Mouse (Mus musculus) lung, embryonic 14.5 days (tissue): Measurements from ENCODE around the gene Eif1b. TPM values are rescaled to one million over a fixed set of nuclear protein-coding genes. Genes with fewer than 3 reads are reported as not detected.

Experiments
- ATAC-seq: fragments of 200-750 bp; cut with Nextera tagmentation; 2 replicates; pipeline ENCODE4 v1.8.0; 2017; ENCODE audit warnings: mild to moderate bottlenecking, moderate TSS enrichment, moderate library complexity; ENCODE audit not compliant: insufficient read depth
- DNase-seq: peaks from one replicate; pipeline ENCODE4 v3.0.0-alpha.2; 2015
- H3K27ac ChIP-seq: fragments of 300-500 bp; sonication (generic); 2 replicates; pipeline ENCODE4 v1.5.1; 2014; ENCODE audit warnings: low read depth, mild to moderate bottlenecking, moderate library complexity
- H3K27me3 ChIP-seq: fragments of 300-500 bp; sonication (generic); 2 replicates; pipeline ENCODE4 v1.6.1; 2014; ENCODE audit warnings: low read length, control low read depth; ENCODE audit not compliant: insufficient read depth
- H3K36me3 ChIP-seq: fragments of 300-500 bp; sonication (generic); 2 replicates; pipeline ENCODE4 v1.6.1; 2014; ENCODE audit warnings: control low read depth; ENCODE audit not compliant: insufficient read depth
- H3K4me1 ChIP-seq: fragments of 300-500 bp; sonication (generic); 2 replicates; pipeline ENCODE4 v1.6.1; 2014; ENCODE audit warnings: antibody characterized with exemption, control low read depth; ENCODE audit not compliant: insufficient read depth
- H3K4me2 ChIP-seq: fragments of 300-500 bp; sonication (generic); 2 replicates; pipeline ENCODE4 v1.6.1; 2014; ENCODE audit warnings: mild to moderate bottlenecking
- H3K4me3 ChIP-seq: fragments of 300-500 bp; sonication (generic); 2 replicates; pipeline ENCODE4 v1.5.1; 2014; ENCODE audit warnings: low read depth, low read length
- H3K9ac ChIP-seq: fragments of 300-500 bp; sonication (generic); 2 replicates; pipeline ENCODE4 v1.6.1; 2014
- H3K9me3 ChIP-seq: fragments of 300-500 bp; sonication (generic); 2 replicates; pipeline ENCODE4 v1.6.1; 2016; ENCODE audit warnings: low read depth, low read length, control low read depth
- CTCF ChIP-seq: IDR thresholded peaks from 2 replicates; pipeline ENCODE4 v1.5.1; 2016; ENCODE audit warnings: antibody characterized with exemption, low read depth
- WGBS: fragments of 180-500 bp; shearing (Covaris S2); extraction: QIAGEN DNeasy Blood & Tissue Kit; methylation state at CpG from one replicate; pipeline ENCODE4 v1.1.7; 2014; 5-methylcytosine and 5-hydroxymethylcytosine counted together
- polyA plus RNA-seq: library from polyadenylated mRNA; unstranded; fragments of >200 nt; fragmentation: Nextera tagmentation; extraction: Ambion mirVana; gene quantifications from 2 replicates; pipeline ENCODE4 v1.2.1, GENCODE M21; 2014

Gene Eif1b
- 195 and 196 TPM in 2 replicates for polyA plus RNA-seq

GRCm38 (mm10) chr9:120492010-120492399, at the start of gene Eif1b:
TSS of gene Eif1b (plus strand) at chr9:120492232.
- Histone ChIP-seq H3K9me3 (no peaks in the 10 kb centered on the region), H3K4me1 (peaks cover 5% of the 10 kb centered on the region; the same call in 1 of the 2 replicates), H3K4me3 (peak within 1 kb of the TSS; percentile 100), H3K4me2 (peak within 1 kb of the TSS; percentile 77), H3K27ac (peak within 1 kb of the TSS; percentile 94), H3K27me3 (no peaks in the 10 kb centered on the region), H3K9ac (peak within 1 kb of the TSS; percentile 100), H3K36me3 (peaks cover 27% of the 10 kb centered on the region)
- peak; percentile 31 for DNase-seq
- 2% methylated on average over 19 of the region's 19 CpGs for WGBS
- peak; percentile 51 for ATAC-seq
- TF ChIP-seq CTCF = no peak

GRCm38 (mm10) chr9:120444642-120445041, 47.4 kb upstream of the Eif1b start:
- H3K36me3 ChIP-seq = no peaks in the 10 kb centered on the region
- H3K9me3 ChIP-seq = no peaks in the 10 kb centered on the region
- H3K27me3 ChIP-seq = no peaks in the 10 kb centered on the region
- ATAC-seq (no peak), DNase-seq (no peak)
- H3K27ac ChIP-seq = no peak overlapping the region
- 67% methylated on average over 9 of the region's 9 CpGs for WGBS
- H3K4me2 ChIP-seq = no peak overlapping the region
- no peak overlapping the region for H3K4me3 ChIP-seq
- no peaks in the 10 kb centered on the region for H3K4me1 ChIP-seq
- H3K9ac ChIP-seq = no peak overlapping the region
- no peak for TF ChIP-seq CTCF

GRCm38 (mm10) chr9:120449696-120450329, 42.2 kb upstream of the Eif1b start:
- Histone ChIP-seq H3K4me3 (no peak overlapping the region), H3K9ac (no peak overlapping the region), H3K27ac (no peak overlapping the region), H3K36me3 (no peaks in the 10 kb centered on the region), H3K4me1 (no peaks in the 10 kb centered on the region), H3K9me3 (no peaks in the 10 kb centered on the region), H3K4me2 (no peak overlapping the region), H3K27me3 (no peaks in the 10 kb centered on the region)
- DNase-seq (no peak), ATAC-seq (no peak)
- no peak for TF ChIP-seq CTCF
- WGBS = 75% methylated on average over 6 of the region's 6 CpGs

GRCm38 (mm10) chr9:120455768-120456655, 36.0 kb upstream of the Eif1b start:
- peak; percentile 75; the same call in 1 of the 2 replicates for ATAC-seq
- Histone ChIP-seq H3K27ac (peak overlapping the region; percentile 79), H3K4me2 (0 out of 2 replicates have a peak overlapping the region, but pooled peaks have one; percentile 11), H3K27me3 (no peaks in the 10 kb centered on the region), H3K4me3 (no peak overlapping the region), H3K36me3 (no peaks in the 10 kb centered on the region), H3K9me3 (no peaks in the 10 kb centered on the region), H3K4me1 (no peaks in the 10 kb centered on the region), H3K9ac (no peak overlapping the region)
- peak; percentile 10; the same call in 1 of the 2 replicates for TF ChIP-seq CTCF
- peak; percentile 64 for DNase-seq
- WGBS = 29% methylated on average over 9 of the region's 9 CpGs

GRCm38 (mm10) chr9:120470431-120470830, 21.6 kb upstream of the Eif1b start:
- H3K9ac ChIP-seq = no peak overlapping the region
- no peak overlapping the region for H3K27ac ChIP-seq
- H3K4me2 ChIP-seq = no peak overlapping the region
- no peaks in the 10 kb centered on the region for H3K4me1 ChIP-seq
- 97% methylated on average over 1 of the region's 1 CpGs for WGBS
- H3K36me3 ChIP-seq = no peaks in the 10 kb centered on the region
- H3K4me3 ChIP-seq = no peak overlapping the region
- DNase-seq = no peak
- no peaks in the 10 kb centered on the region for H3K9me3 ChIP-seq
- no peaks in the 10 kb centered on the region for H3K27me3 ChIP-seq
- no peak for ATAC-seq
- TF ChIP-seq CTCF = no peak

GRCm38 (mm10) chr9:120481644-120482043, 10.4 kb upstream of the Eif1b start:
- no peak for DNase-seq
- no peaks in the 10 kb centered on the region for H3K36me3 ChIP-seq
- ATAC-seq = no peak
- no peak overlapping the region for H3K4me3 ChIP-seq
- 72% methylated on average over 3 of the region's 3 CpGs for WGBS
- H3K9ac ChIP-seq = no peak overlapping the region
- no peaks in the 10 kb centered on the region for H3K27me3 ChIP-seq
- H3K4me1 ChIP-seq = no peaks in the 10 kb centered on the region
- no peak overlapping the region for H3K4me2 ChIP-seq
- H3K27ac ChIP-seq = no peak overlapping the region
- no peak for TF ChIP-seq CTCF
- H3K9me3 ChIP-seq = no peaks in the 10 kb centered on the region

GRCm38 (mm10) chr9:120482382-120482781, 9.7 kb upstream of the Eif1b start:
- TF ChIP-seq CTCF = no peak
- Histone ChIP-seq H3K9ac (no peak overlapping the region), H3K4me3 (no peak overlapping the region), H3K27ac (no peak overlapping the region), H3K36me3 (no peaks in the 10 kb centered on the region), H3K4me2 (no peak overlapping the region), H3K4me1 (no peaks in the 10 kb centered on the region), H3K27me3 (no peaks in the 10 kb centered on the region), H3K9me3 (no peaks in the 10 kb centered on the region)
- no peak for ATAC-seq
- DNase-seq = no peak
- WGBS = 89% methylated on average over 4 of the region's 4 CpGs
